ENCODE assay signal across 9 mouse cellular contexts in genomic region chr5:114273693-114274402, GRCm38 (mm10). TPM values are rescaled to one million over a fixed set of nuclear protein-coding genes. Genes with fewer than 3 reads are reported as not detected.
A peak's percentile ranks its signal among the peaks of the same experiment; 100 is the strongest.
DNase-seq lines count a peak whose midpoint lies in the region; ATAC-seq lines count a peak whose summit lies in the region.
"Had no signal": no experiment of that assay in that cellular context is flagged by ENCODE, and none has a peak within 500 bp of the region (broad histone marks: within the 10 kb centered on the region; RNA-seq: fewer than 3 reads in every experiment).

Gene Foxn4, minus strand, starts transcription at chr5:114273807.

- peaks cover 21% of the 10 kb centered on the region for H3K4me1 ChIP-seq in kidney, embryonic 16.5 days (ENCODE audit: insufficient read depth, low read length)
- peaks cover 5% of the 10 kb centered on the region for H3K4me1 ChIP-seq in embryonic facial prominence, embryonic 14.5 days (ENCODE audit: control insufficient read depth, insufficient read depth, low read length)
- peaks cover 30% of the 10 kb centered on the region for H3K4me1 ChIP-seq in limb, embryonic 12.5 days (replicated peaks)
- peaks cover 17% of the 10 kb centered on the region for H3K4me1 ChIP-seq in neural tube, embryonic 15.5 days

- H3K4me2 ChIP-seq in kidney, embryonic 16.5 days (replicated peaks; ENCODE audit: low read depth, low read length): peak within 1 kb of the TSS; percentile 72
- peak within 1 kb of the TSS; percentile 68 for H3K4me2 ChIP-seq in embryonic facial prominence, embryonic 14.5 days (ENCODE audit: low read depth, low read length)
- H3K4me2 ChIP-seq in limb, embryonic 12.5 days: peak within 1 kb of the TSS; percentile 87
- H3K4me2 ChIP-seq in neural tube, embryonic 15.5 days: peak within 1 kb of the TSS; percentile 70

- WGBS in kidney, embryonic 16.5 days: under 1% methylated on average over 53 of the region's 56 CpGs
- WGBS in embryonic facial prominence, embryonic 14.5 days: 0% methylated on average over 30 of the region's 56 CpGs
- WGBS in limb, embryonic 12.5 days: under 1% methylated on average over 51 of the region's 56 CpGs
- under 1% methylated on average over 52 of the region's 56 CpGs for WGBS in neural tube, embryonic 15.5 days

- H3K27ac ChIP-seq in kidney, embryonic 16.5 days (ENCODE audit: low read length): no peak within 1 kb of the TSS
- H3K27ac ChIP-seq in embryonic facial prominence, embryonic 14.5 days (replicated peaks; ENCODE audit: low read depth, low read length): no peak within 1 kb of the TSS
- no peak within 1 kb of the TSS for H3K27ac ChIP-seq in limb, embryonic 12.5 days
- no peak within 1 kb of the TSS for H3K27ac ChIP-seq in neural tube, embryonic 15.5 days (replicated peaks)

- no peak for DNase-seq in kidney, postnatal 25 days
- no peak for DNase-seq in embryonic facial prominence, embryonic 14.5 days (ENCODE audit: low spot score)
- DNase-seq in cerebellum, adult 9-11 months: no peak
- no peak for DNase-seq in adrenal gland, adult 18-20 months (ENCODE audit: low spot score in 2 of 2)
- no peak for DNase-seq in right cerebral cortex, postnatal 25 days

- no peaks in the 10 kb centered on the region for H3K9me3 ChIP-seq in kidney, embryonic 16.5 days (ENCODE audit: low read length)
- no peaks in the 10 kb centered on the region for H3K9me3 ChIP-seq in embryonic facial prominence, embryonic 14.5 days (ENCODE audit: control insufficient read depth, low read length)
- no peaks in the 10 kb centered on the region for H3K9me3 ChIP-seq in limb, embryonic 12.5 days
- no peaks in the 10 kb centered on the region for H3K9me3 ChIP-seq in neural tube, embryonic 15.5 days (replicated peaks)
- H3K9me3 ChIP-seq: megakaryocyte, embryonic 14.5 days had no signal

- peak within 1 kb of the TSS; percentile 48 for H3K4me3 ChIP-seq in kidney, embryonic 16.5 days (ENCODE audit: low read length)
- peak within 1 kb of the TSS; percentile 39 for H3K4me3 ChIP-seq in embryonic facial prominence, embryonic 14.5 days (ENCODE audit: low read depth, low read length)
- peak within 1 kb of the TSS; percentile 48 for H3K4me3 ChIP-seq in limb, embryonic 12.5 days (replicated peaks)
- peak within 1 kb of the TSS; percentile 37 for H3K4me3 ChIP-seq in neural tube, embryonic 15.5 days (replicated peaks)
- H3K4me3 ChIP-seq: megakaryocyte, embryonic 14.5 days had no signal

- no peak within 1 kb of the TSS for H3K9ac ChIP-seq in kidney, embryonic 16.5 days (replicated peaks; ENCODE audit: low read length)
- no peak within 1 kb of the TSS for H3K9ac ChIP-seq in embryonic facial prominence, embryonic 14.5 days (ENCODE audit: low read depth, low read length)
- peak within 1 kb of the TSS; percentile 45 for H3K9ac ChIP-seq in limb, embryonic 12.5 days (replicated peaks)
- no peak within 1 kb of the TSS; the same call in 1 of the 2 replicates for H3K9ac ChIP-seq in neural tube, embryonic 15.5 days (replicated peaks)

- H3K27me3 ChIP-seq in kidney, embryonic 16.5 days (ENCODE audit: insufficient read depth, low read length): peaks cover 73% of the 10 kb centered on the region
- H3K27me3 ChIP-seq in embryonic facial prominence, embryonic 14.5 days (replicated peaks; ENCODE audit: control insufficient read depth, insufficient read depth, low read length): peaks cover 78% of the 10 kb centered on the region
- H3K27me3 ChIP-seq in limb, embryonic 12.5 days: peaks cover 97% of the 10 kb centered on the region
- peaks cover 90% of the 10 kb centered on the region for H3K27me3 ChIP-seq in neural tube, embryonic 15.5 days (replicated peaks)

- no peaks in the 10 kb centered on the region for H3K36me3 ChIP-seq in kidney, embryonic 16.5 days (ENCODE audit: insufficient read depth, low read length)
- no peaks in the 10 kb centered on the region for H3K36me3 ChIP-seq in embryonic facial prominence, embryonic 14.5 days (ENCODE audit: control insufficient read depth, insufficient read depth, low read length)
- H3K36me3 ChIP-seq in limb, embryonic 12.5 days: no peaks in the 10 kb centered on the region
- no peaks in the 10 kb centered on the region for H3K36me3 ChIP-seq in neural tube, embryonic 15.5 days

- peak; percentile 44 for ATAC-seq in kidney, embryonic 16.5 days (ENCODE audit: low FRiP score, low TSS enrichment)
- peak; percentile 51; the same call in 1 of the 2 replicates for ATAC-seq in embryonic facial prominence, embryonic 14.5 days (ENCODE audit: low read depth)
- 0 out of 2 replicates have a peak, but pooled peaks have one; percentile 37 for ATAC-seq in limb, embryonic 12.5 days (ENCODE audit: insufficient number of reproducible peaks, insufficient read depth, low FRiP score, low TSS enrichment, low read depth)
- no peak for ATAC-seq in neural tube, embryonic 15.5 days (ENCODE audit: low FRiP score)

RNA-seq across cellular contexts. Expression of gene Foxn4, which starts in this region (rescaled TPM):
- polyA plus RNA-seq in kidney, embryonic 16.5 days (2015; fragmentation: Nextera tagmentation; extraction: Ambion mirVana): 0.10 TPM in 1 of 2 replicates, not detected in the other
- 0.97 and 1.1 TPM in 2 replicates for polyA plus RNA-seq in embryonic facial prominence, embryonic 14.5 days (2014; fragmentation: Nextera tagmentation; extraction: Ambion mirVana)
- not detected in 2 replicates for polyA plus RNA-seq in limb, embryonic 12.5 days (2016; fragmentation: Nextera tagmentation; extraction: Ambion mirVana)
- polyA plus RNA-seq in neural tube, embryonic 15.5 days (2015; fragmentation: Nextera tagmentation; extraction: Ambion mirVana): not detected in 2 replicates
- total RNA-seq in adrenal gland, adult 18-20 months (2021): not detected

Comparison
In these comparisons a context has a peak if more than half of its experiments do, and no peak if none do; other contexts are left out.
1. Peak in ATAC-seq, H3K4me3 ChIP-seq and H3K4me2 ChIP-seq in kidney, embryonic 16.5 days; RNA of the gene not detected or under 1 TPM.
2. Peak in ATAC-seq, H3K4me3 ChIP-seq, H3K9ac ChIP-seq and H3K4me2 ChIP-seq in limb, embryonic 12.5 days; RNA of the gene not detected or under 1 TPM.